Comparison of ENCODE assay signal across 10 mouse cellular contexts in genomic region chr7:122667903-122668302, GRCm38 (mm10). TPM values are rescaled to one million over a fixed set of nuclear protein-coding genes. Genes with fewer than 3 reads are reported as not detected.
A peak's percentile ranks its signal among the peaks of the same experiment; 100 is the strongest.
DNase-seq lines count a peak whose midpoint lies in the region; ATAC-seq and TF ChIP-seq lines count a peak whose summit lies in the region.
"Had no signal": no experiment of that assay in that cellular context is flagged by ENCODE, and none has a peak within 500 bp of the region (broad histone marks: within the 10 kb centered on the region; RNA-seq: fewer than 3 reads in every experiment).

No protein-coding gene starts in this region.

- H3K27me3 ChIP-seq in hindbrain, embryonic 14.5 days (ENCODE audit: control insufficient read depth, insufficient read depth, low read length), result peaks cover 5% of the 10 kb centered on the region; the same call in 1 of the 2 replicates
- peaks cover 16% of the 10 kb centered on the region; the same call in 1 of the 2 replicates for H3K27me3 ChIP-seq in hindbrain, embryonic 13.5 days
- H3K27me3 ChIP-seq in lung, postnatal 0 days (replicated peaks; ENCODE audit: insufficient read depth, low read length), result 0 out of 2 replicates have a peak, but pooled peaks cover 7% of the 10 kb centered on the region

- no peaks in the 10 kb centered on the region; the same call in 1 of the 2 replicates for H3K4me1 ChIP-seq in hindbrain, embryonic 14.5 days (replicated peaks; ENCODE audit: control insufficient read depth, insufficient read depth, low read length)
- H3K4me1 ChIP-seq in hindbrain, embryonic 13.5 days (replicated peaks), result peaks cover 15% of the 10 kb centered on the region
- H3K4me1 ChIP-seq in ES-E14 (ENCODE audit: control insufficient read depth in 2 of 2, insufficient read depth in 2 of 2, low read length in 2 of 2, poor library complexity in 1 of 2), result peaks cover 0 to 2% of the 10 kb centered on the region in 2 experiments; a peak in 1 of 4 replicates
- peaks cover 1% of the 10 kb centered on the region; the same call in 1 of the 2 replicates for H3K4me1 ChIP-seq in cortical plate, adult 2 months (ENCODE audit: control insufficient read depth, insufficient read depth, low read length)
- no peaks in the 10 kb centered on the region for H3K4me1 ChIP-seq in lung, postnatal 0 days (ENCODE audit: insufficient read depth, low read depth, low read length)

- no peaks in the 10 kb centered on the region for H3K9me3 ChIP-seq in hindbrain, embryonic 14.5 days (ENCODE audit: control insufficient read depth, low read length)
- H3K9me3 ChIP-seq in hindbrain, embryonic 13.5 days, result no peaks in the 10 kb centered on the region
- no peaks in the 10 kb centered on the region for H3K9me3 ChIP-seq in ES-E14 (ENCODE audit: control insufficient read depth, insufficient read depth, low read depth, low read length)
- no peaks in the 10 kb centered on the region for H3K9me3 ChIP-seq in lung, postnatal 0 days (ENCODE audit: low read length)
- H3K9me3 ChIP-seq: neural tube, embryonic 13.5 days had no signal

- no peak overlapping the region for H3K27ac ChIP-seq in hindbrain, embryonic 14.5 days
- no peak overlapping the region for H3K27ac ChIP-seq in hindbrain, embryonic 13.5 days
- no peak overlapping the region for H3K27ac ChIP-seq in ES-E14 (ENCODE audit: insufficient read depth, low read depth, low read length, poor library complexity, severe bottlenecking)
- no peak overlapping the region for H3K27ac ChIP-seq in cortical plate, adult 2 months (ENCODE audit: insufficient read depth, low read length)
- H3K27ac ChIP-seq in lung, postnatal 0 days (ENCODE audit: low read length), result no peak overlapping the region
- H3K27ac ChIP-seq: neural tube, embryonic 13.5 days had no signal

- H3K36me3 ChIP-seq in hindbrain, embryonic 14.5 days (replicated peaks; ENCODE audit: control insufficient read depth, insufficient read depth), result no peaks in the 10 kb centered on the region
- H3K36me3 ChIP-seq in hindbrain, embryonic 13.5 days, result no peaks in the 10 kb centered on the region
- no peaks in the 10 kb centered on the region for H3K36me3 ChIP-seq in ES-E14 (ENCODE audit: control insufficient read depth, insufficient read depth, low read length, poor library complexity, severe bottlenecking)
- H3K36me3 ChIP-seq in lung, postnatal 0 days (ENCODE audit: insufficient read depth, low read length), result no peaks in the 10 kb centered on the region
- H3K36me3 ChIP-seq: neural tube, embryonic 13.5 days had no signal

- in situ Hi-C loops in ES-E14 (cut with MboI; ENCODE audit: low sequenced_read_pairs in 2 of 2, unreplicated experiment in 2 of 2), result no loop called here

- H3K4me2 ChIP-seq in hindbrain, embryonic 14.5 days (replicated peaks), result no peak overlapping the region
- H3K4me2 ChIP-seq in hindbrain, embryonic 13.5 days, result no peak overlapping the region
- no peak overlapping the region for H3K4me2 ChIP-seq in lung, postnatal 0 days (replicated peaks; ENCODE audit: low read depth, low read length)
- H3K4me2 ChIP-seq: neural tube, embryonic 13.5 days had no signal

- WGBS in hindbrain, embryonic 14.5 days, result 25% methylated on average over 5 of the region's 5 CpGs
- 31% methylated on average over 5 of the region's 5 CpGs for WGBS in hindbrain, embryonic 13.5 days
- 24% methylated on average over 5 of the region's 5 CpGs for WGBS in lung, postnatal 0 days

- TF ChIP-seq EP300 in lung, postnatal 0 days (IDR thresholded peaks at IDR 0.05), result no peak

- no peak for ATAC-seq in hindbrain, embryonic 14.5 days (ENCODE audit: low FRiP score)
- no peak for ATAC-seq in hindbrain, embryonic 13.5 days (ENCODE audit: low FRiP score)
- no peak for ATAC-seq in lung, postnatal 0 days
- no peak for ATAC-seq in erythroblast, adult 5-6 weeks (replicated peaks; ENCODE audit: low FRiP score, poor library complexity, severe bottlenecking)

- no peak overlapping the region for H3K4me3 ChIP-seq in hindbrain, embryonic 14.5 days (replicated peaks; ENCODE audit: low read length)
- no peak overlapping the region for H3K4me3 ChIP-seq in hindbrain, embryonic 13.5 days
- H3K4me3 ChIP-seq in ES-E14 (ENCODE audit: insufficient read depth in 1 of 2, low read depth in 1 of 2, low read length in 2 of 2, poor library complexity in 1 of 2, severe bottlenecking in 1 of 2), result no peak overlapping the region
- H3K4me3 ChIP-seq in cortical plate, adult 2 months (ENCODE audit: insufficient read depth, low read length), result no peak overlapping the region
- H3K4me3 ChIP-seq in lung, postnatal 0 days (ENCODE audit: low read depth, low read length), result no peak overlapping the region
- H3K4me3 ChIP-seq: neural tube, embryonic 13.5 days had no signal

- TF ChIP-seq POLR2A in cortical plate, adult 2 months (IDR thresholded peaks at IDR 0.05; ENCODE audit: extremely low read depth, insufficient read depth, low read length), result no peak

- TF ChIP-seq CTCF in cortical plate, adult 2 months (IDR thresholded peaks at IDR 0.05; ENCODE audit: extremely low read depth, insufficient read depth, low read length), result peak; percentile 55; the same call in 1 of the 2 replicates
- peak; percentile 63 for TF ChIP-seq CTCF in lung, postnatal 0 days (IDR thresholded peaks at IDR 0.05)

- DNase-seq in hindbrain, embryonic 14.5 days (ENCODE audit: low spot score), result peak; percentile 65
- DNase-seq in 3T3-L1 (ENCODE audit: low read depth, low spot score), result peak; percentile 49
- DNase-seq in ES-E14 (ENCODE audit: low read depth, low spot score), result peak; percentile 59
- DNase-seq in lung, postnatal 0 days (ENCODE audit: low spot score), result peak; percentile 7
- no peak for DNase-seq in spleen, postnatal 10 days (ENCODE audit: low spot score in 2 of 2)

- no peak overlapping the region for H3K9ac ChIP-seq in hindbrain, embryonic 14.5 days
- no peak overlapping the region for H3K9ac ChIP-seq in hindbrain, embryonic 13.5 days
- H3K9ac ChIP-seq in ES-E14 (ENCODE audit: insufficient read depth, low read depth, low read length, poor library complexity, severe bottlenecking), result no peak overlapping the region
- H3K9ac ChIP-seq in lung, postnatal 0 days (replicated peaks; ENCODE audit: low read depth), result no peak overlapping the region
- H3K9ac ChIP-seq: neural tube, embryonic 13.5 days had no signal

TF ChIP-seq in ES-E14, 5 proteins besides CTCF, POLR2A, EP300 and RAD21:
- TF ChIP-seq CHD2 (IDR thresholded peaks at IDR 0.05; ENCODE audit: low read depth, low read length) (no peak), ZC3H11A (IDR thresholded peaks at IDR 0.05; ENCODE audit: borderline replicate concordance, low read depth, low read length) (peak; percentile 75; the same call in 1 of the 2 replicates), HCFC1 (IDR thresholded peaks at IDR 0.05; ENCODE audit: borderline replicate concordance, insufficient read depth, low read length) (no peak), MAFK (IDR thresholded peaks at IDR 0.05; ENCODE audit: insufficient read depth, low read depth, low read length) (no peak)

RNA-seq across cellular contexts. Expression of gene Cacng3, which starts 2.4 kb away (rescaled TPM):
- polyA plus RNA-seq in hindbrain, embryonic 14.5 days (2014; fragmentation: Nextera tagmentation; extraction: Ambion mirVana), result 22.1 and 26.6 TPM in 2 replicates
- polyA plus RNA-seq in hindbrain, embryonic 13.5 days (2015; fragmentation: Nextera tagmentation; extraction: Ambion mirVana), result 9.2 and 11.3 TPM in 2 replicates
- total RNA-seq in ES-E14 (2012; rRNA removed), result not detected in 2 replicates
- polyA plus RNA-seq in cortical plate, adult 2 months (2012; rRNA removed), result 75.6 and 77.1 TPM in 2 replicates
- not detected in 2 replicates for polyA plus RNA-seq in lung, postnatal 0 days (2015; fragmentation: Nextera tagmentation; extraction: Ambion mirVana)
- total RNA-seq in erythroblast, adult 5-6 weeks (2015; ENCODE audit: low replicate concordance), result not detected in 2 replicates
- not detected in 2 replicates for total RNA-seq in erythroblast, adult 5-6 weeks (2017; ENCODE audit: low replicate concordance)
- total RNA-seq: common myeloid progenitor, adult 5-6 weeks had no signal

Comparison
In these comparisons a context has a peak if more than half of its experiments do, and no peak if none do; other contexts are left out.
1. DNase-seq: peak in hindbrain, embryonic 14.5 days (single experiment), 3T3-L1 (single experiment), ES-E14 (single experiment) and lung, postnatal 0 days (single experiment); none in spleen, postnatal 10 days (0 of 2).
2. RNA of gene Cacng3, which starts 2.4 kb away (polyA plus RNA-seq): 75.6 to 77.1 TPM in cortical plate, adult 2 months, 22.1 to 26.6 TPM in hindbrain, embryonic 14.5 days and 9.2 to 11.3 TPM in hindbrain, embryonic 13.5 days; not detected in lung, postnatal 0 days; every median in the first group is over 10 times any median in the second.